Mouse (Mus musculus) ovary, adult 2 months (tissue): ENCODE measurements around the gene Ces2a. TPM values are rescaled to one million over a fixed set of nuclear protein-coding genes. Genes with fewer than 3 reads are reported as not detected.

ENCODE experiments used
- polyA plus RNA-seq: library from polyadenylated mRNA; depleted of rRNA; stranded (reverse); fragments of >200 nt; gene quantifications from 2 replicates; pipeline ENCODE4 v1.2.3, GENCODE M21; 2012; rRNA removed

The Ces2a gene
- 11.4 and 18.0 TPM in 2 replicates for polyA plus RNA-seq

GRCm38 (mm10) chr8:104733753-104734152 is at the start of gene Ces2a:
Gene Ces2a, plus strand, starts transcription at chr8:104734003.

Other genes starting within 250 kb of the Ces2a start
- 0.13 and 0.15 TPM in 2 replicates for gene Terb1, start 224.1 kb upstream of the Ces2a start, polyA plus RNA-seq
- gene Nae1, start 199.4 kb upstream of the Ces2a start, polyA plus RNA-seq: 3.4 and 5.2 TPM in 2 replicates
- 6.4 and 6.6 TPM in 2 replicates for gene Car7, start 199.3 kb upstream of the Ces2a start, polyA plus RNA-seq
- 6.2 and 6.5 TPM in 2 replicates for gene Pdp2, start 142.6 kb upstream of the Ces2a start, polyA plus RNA-seq
- 7.8 and 11.6 TPM in 2 replicates for gene Cdh16, start 109.6 kb upstream of the Ces2a start, polyA plus RNA-seq
- 28.2 and 29.4 TPM in 2 replicates for gene Rrad, start 102.7 kb upstream of the Ces2a start, polyA plus RNA-seq
- 35.4 and 51.4 TPM in 2 replicates for gene Ciao2b, start 92.0 kb upstream of the Ces2a start, polyA plus RNA-seq
- 0.18 and 0.44 TPM in 2 replicates for gene Ces2b, start 97.6 kb downstream of the Ces2a start, polyA plus RNA-seq
- 0.12 and 0.38 TPM in 2 replicates for gene Ces2c, start 113.1 kb downstream of the Ces2a start, polyA plus RNA-seq
- 4.0 and 5.3 TPM in 2 replicates for gene Ces2e, start 192.3 kb downstream of the Ces2a start, polyA plus RNA-seq
- gene Ces2f, start 213.4 kb downstream of the Ces2a start, polyA plus RNA-seq: not detected in 2 replicates
- gene Ces2g, start 227.7 kb downstream of the Ces2a start, polyA plus RNA-seq: 11.7 and 15.6 TPM in 2 replicates